Mouse (Mus musculus) heart, embryonic 14.5 days (tissue): ENCODE results near the gene Prr13. TPM values are rescaled to one million over a fixed set of nuclear protein-coding genes. Genes with fewer than 3 reads are reported as not detected.

Experiments used
- ATAC-seq: fragments of 200-750 bp; cut with Nextera tagmentation; 2 replicates; pipeline ENCODE4 v1.8.0; 2017; ENCODE audit warnings: low read depth, moderate TSS enrichment; ENCODE audit not compliant: insufficient number of reproducible peaks, insufficient read depth, low FRiP score
- H3K27ac ChIP-seq, 2 experiments: fragments of 200-500 bp in 1 of 2; fragments of 300-500 bp in 1 of 2; sonication (generic) in 1 of 2; replicated peaks in 1 of 2; 2 replicates each; pipeline ENCODE4 v1.5.1; 2012 to 2014; ENCODE audit warnings: low read depth in 2 of 2, low read length in 2 of 2, control low read depth in 1 of 2, mild to moderate bottlenecking in 1 of 2, mixed read lengths in 1 of 2; ENCODE audit not compliant: control insufficient read depth in 1 of 2, insufficient read depth in 1 of 2
- H3K27me3 ChIP-seq: fragments of 300-500 bp; sonication (generic); 2 replicates; pipeline ENCODE4 v1.6.1; 2014; ENCODE audit warnings: mild to moderate bottlenecking, low read length, control low read depth; ENCODE audit not compliant: control insufficient read depth, insufficient read depth
- H3K36me3 ChIP-seq: fragments of 300-500 bp; sonication (generic); 2 replicates; pipeline ENCODE4 v1.6.1; 2014; ENCODE audit warnings: mild to moderate bottlenecking, control low read depth, low read length, mixed read lengths; ENCODE audit not compliant: control insufficient read depth, insufficient read depth
- H3K4me1 ChIP-seq, 2 experiments: fragments of 200-500 bp in 1 of 2; fragments of 300-500 bp in 1 of 2; sonication (generic) in 1 of 2; 2 replicates each; pipeline ENCODE4 v1.6.1; 2012 to 2014; ENCODE audit warnings: low read length in 2 of 2, control low read depth in 1 of 2, mixed read lengths in 1 of 2; ENCODE audit not compliant: control insufficient read depth in 2 of 2, insufficient read depth in 2 of 2
- H3K4me2 ChIP-seq: fragments of 300-500 bp; sonication (generic); 2 replicates; pipeline ENCODE4 v1.6.1; 2014; ENCODE audit warnings: mild to moderate bottlenecking, low read length
- H3K4me3 ChIP-seq, 2 experiments: fragments of 200-500 bp in 1 of 2; fragments of 300-500 bp in 1 of 2; sonication (generic) in 1 of 2; 2 replicates each; pipeline ENCODE4 v1.5.1; 2012 to 2014; ENCODE audit warnings: low read length in 2 of 2, mild to moderate bottlenecking in 2 of 2, control low read depth in 1 of 2, low read depth in 1 of 2, moderate library complexity in 1 of 2; ENCODE audit not compliant: control insufficient read depth in 1 of 2, insufficient read depth in 1 of 2
- H3K9ac ChIP-seq: fragments of 300-500 bp; sonication (generic); 2 replicates; pipeline ENCODE4 v1.6.1; 2014; ENCODE audit warnings: mild to moderate bottlenecking, low read length
- H3K9me3 ChIP-seq: fragments of 300-500 bp; sonication (generic); 2 replicates; pipeline ENCODE4 v1.6.1; 2016; ENCODE audit warnings: low read length, control low read depth; ENCODE audit not compliant: control insufficient read depth
- WGBS: fragments of 180-500 bp; shearing (Covaris S2); extraction: QIAGEN DNeasy Blood & Tissue Kit; methylation state at CpG from one replicate; pipeline ENCODE4 v1.1.7; 2014; 5-methylcytosine and 5-hydroxymethylcytosine counted together
- polyA plus RNA-seq: library from polyadenylated mRNA; unstranded; fragments of >200 nt; fragmentation: Nextera tagmentation; extraction: Ambion mirVana; gene quantifications from 2 replicates; pipeline ENCODE4 v1.2.1, GENCODE M21; 2014

Prr13 gene
- polyA plus RNA-seq, 1 experiment from 2014 or later: 114 TPM

DNA sequence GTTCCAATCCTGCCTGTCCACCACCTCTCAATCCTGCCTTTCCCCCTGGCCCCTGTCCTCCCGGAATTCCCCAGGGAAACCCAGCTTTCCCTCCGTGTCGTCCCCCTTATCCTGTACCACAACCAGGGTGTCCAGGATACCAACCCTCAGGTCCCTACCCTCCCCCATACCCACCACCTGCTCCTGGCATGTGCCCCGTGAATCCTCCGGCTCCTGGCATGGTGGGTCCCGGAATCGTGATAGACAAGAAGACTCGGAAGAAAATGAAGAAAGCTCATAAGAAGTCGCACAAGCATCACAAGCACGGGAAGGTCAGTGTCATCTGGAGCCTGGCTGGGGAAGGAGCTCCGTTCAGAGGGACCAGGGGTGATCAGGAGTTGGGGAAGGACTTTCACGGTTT, 1.6 kb downstream of the Prr13 start:
- no peak overlapping the region for H3K9ac ChIP-seq
- no peak overlapping the region for H3K27ac ChIP-seq

GRCm38 (mm10) chr15:102460971-102461370, 2.1 kb downstream of the Prr13 start:
- Histone ChIP-seq H3K36me3 (peaks cover 12% of the 10 kb centered on the region), H3K4me3 (no peak overlapping the region), H3K4me1 (peaks cover 9 to 28% of the 10 kb centered on the region in 2 experiments), H3K9ac (peak overlapping the region; percentile 21; the same call in 1 of the 2 replicates), H3K9me3 (no peaks in the 10 kb centered on the region), H3K27ac (no peak overlapping the region), H3K27me3 (no peaks in the 10 kb centered on the region), H3K4me2 (peak overlapping the region; percentile 77; the same call in 1 of the 2 replicates)
- ATAC-seq: no peak
- WGBS: 46% methylated on average over 4 of the region's 4 CpGs

More for the DNA sequence above, 1.6 kb downstream of the Prr13 start:
- Histone ChIP-seq H3K9me3 (no peaks in the 10 kb centered on the region), H3K4me1 (peaks cover 9 to 28% of the 10 kb centered on the region in 2 experiments), H3K36me3 (peaks cover 12% of the 10 kb centered on the region), H3K4me2 (peak overlapping the region; percentile 77), H3K27me3 (no peaks in the 10 kb centered on the region), H3K4me3 (peak overlapping the region in 1 of 2 experiments; percentile 56; a peak in 1 of 4 replicates)
- no peak for ATAC-seq
- WGBS: 70% methylated on average over 12 of the region's 12 CpGs

- H3K36me3 ChIP-seq: peaks cover 12% of the 10 kb centered on the region
- no peaks in the 10 kb centered on the region for H3K27me3 ChIP-seq
- H3K4me1 ChIP-seq: peaks cover 9 to 28% of the 10 kb centered on the region in 2 experiments
- WGBS: 84% methylated on average over 9 of the region's 9 CpGs
- ATAC-seq: no peak
- no peak overlapping the region for H3K4me3 ChIP-seq
- no peak overlapping the region for H3K27ac ChIP-seq
- peak overlapping the region; percentile 21; the same call in 1 of the 2 replicates for H3K9ac ChIP-seq
- H3K9me3 ChIP-seq: no peaks in the 10 kb centered on the region
- peak overlapping the region; percentile 77; the same call in 1 of the 2 replicates for H3K4me2 ChIP-seq
Observed at GRCm38 (mm10) chr15:102461430-102462075, 2.7 kb downstream of the Prr13 start.

GRCm38 (mm10) chr15:102463666-102464065, 4.8 kb downstream of the Prr13 start:
- ATAC-seq: no peak

GRCm38 (mm10) chr15:102468675-102469370, 10.0 kb downstream of the Prr13 start:
- peaks cover 11% of the 10 kb centered on the region for H3K36me3 ChIP-seq
- H3K27ac ChIP-seq: no peak overlapping the region
- H3K9ac ChIP-seq: no peak overlapping the region
- no peaks in the 10 kb centered on the region for H3K9me3 ChIP-seq
- H3K4me2 ChIP-seq: no peak overlapping the region
- H3K4me3 ChIP-seq: no peak overlapping the region
- H3K4me1 ChIP-seq: peaks cover 2 to 18% of the 10 kb centered on the region in 2 experiments; a peak in 3 of 4 replicates
- H3K27me3 ChIP-seq: no peaks in the 10 kb centered on the region
- WGBS: 95% methylated on average over 9 of the region's 9 CpGs
- no peak for ATAC-seq

More at GRCm38 (mm10) chr15:102463666-102464065, 4.8 kb downstream of the Prr13 start:
- H3K27ac ChIP-seq: no peak overlapping the region
- peaks cover 7 to 24% of the 10 kb centered on the region in 2 experiments; a peak in 3 of 4 replicates for H3K4me1 ChIP-seq
- H3K36me3 ChIP-seq: peaks cover 12% of the 10 kb centered on the region
- H3K9ac ChIP-seq: no peak overlapping the region
- H3K4me2 ChIP-seq: no peak overlapping the region
- H3K27me3 ChIP-seq: no peaks in the 10 kb centered on the region
- H3K4me3 ChIP-seq: no peak overlapping the region
- no peaks in the 10 kb centered on the region for H3K9me3 ChIP-seq

GRCm38 (mm10) chr15:102470183-102470604, 11.4 kb downstream of the Prr13 start, which contains the start of gene Pcbp2:
Gene Pcbp2 (plus strand): TSS chr15:102470539.
- WGBS: under 1% methylated on average over 34 of the region's 40 CpGs
- H3K9ac ChIP-seq: peak within 1 kb of the TSS; percentile 98
- H3K4me3 ChIP-seq: peak within 1 kb of the TSS; percentile 68 to 92
- H3K36me3 ChIP-seq: peaks cover 25% of the 10 kb centered on the region
- peak; percentile 99 for ATAC-seq
- no peaks in the 10 kb centered on the region for H3K27me3 ChIP-seq
- H3K27ac ChIP-seq: peak within 1 kb of the TSS; percentile 91 to 99
- peaks cover 2 to 18% of the 10 kb centered on the region in 2 experiments; a peak in 3 of 4 replicates for H3K4me1 ChIP-seq
- H3K4me2 ChIP-seq: peak within 1 kb of the TSS; percentile 85
- H3K9me3 ChIP-seq: no peaks in the 10 kb centered on the region

DNA sequence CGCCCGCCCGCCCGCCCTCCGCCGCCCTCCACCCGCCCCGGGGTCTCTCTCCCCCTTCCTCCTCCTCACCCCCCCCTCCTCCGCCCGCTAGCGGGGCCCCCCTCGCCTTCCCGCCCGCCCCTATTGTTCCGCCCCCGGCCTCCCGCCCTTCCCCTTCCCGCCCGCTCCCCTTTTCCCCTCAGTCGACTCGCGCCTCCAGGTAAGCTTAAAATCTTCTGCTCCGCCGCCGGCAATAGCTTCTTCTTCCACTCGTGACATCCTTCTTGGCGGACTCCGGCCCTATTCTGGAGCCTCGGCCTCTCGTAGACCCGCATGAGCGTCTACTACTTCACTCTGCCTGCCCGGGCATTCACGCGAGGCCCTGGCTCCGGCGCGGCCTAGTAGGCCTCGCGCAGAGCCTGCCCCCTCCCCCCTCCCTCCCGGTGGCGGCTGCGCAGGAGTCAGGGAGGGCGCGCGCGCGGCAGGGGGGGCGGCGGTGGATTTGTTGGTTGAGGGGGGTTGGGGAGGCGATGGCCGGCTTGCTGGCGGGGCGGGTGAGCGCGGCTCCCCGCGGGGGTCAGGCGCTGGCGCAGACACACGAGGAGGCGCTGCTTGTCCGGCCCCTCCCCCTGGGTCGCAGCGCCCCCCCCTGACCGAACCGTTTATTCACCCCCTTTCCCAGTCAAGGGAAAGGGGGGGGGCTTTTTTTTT, 11.9 kb downstream of the Prr13 start:
- under 1% methylated on average over 44 of the region's 67 CpGs for WGBS

More for the DNA sequence above, 11.9 kb downstream of the Prr13 start:
- Histone ChIP-seq H3K4me1 (peaks cover 2 to 18% of the 10 kb centered on the region in 2 experiments; a peak in 3 of 4 replicates), H3K36me3 (peaks cover 31% of the 10 kb centered on the region), H3K27me3 (no peaks in the 10 kb centered on the region), H3K9ac (peak overlapping the region; percentile 98), H3K9me3 (no peaks in the 10 kb centered on the region), H3K27ac (peak overlapping the region; percentile 91 to 99), H3K4me2 (peak overlapping the region; percentile 85), H3K4me3 (peak overlapping the region; percentile 68 to 92)
- ATAC-seq: peak; percentile 74
